Mouse (Mus musculus): Measurements from ENCODE around the gene Dusp22. TPM values are rescaled to one million over a fixed set of nuclear protein-coding genes. Genes with fewer than 3 reads are reported as not detected.

Gene Dusp22
- total RNA-seq (2018; cell fraction: chromatin; rRNA removed), result 10 to 100 TPM; 11.1 to 34.2 (median 20.9) TPM
- 10 to 100 TPM; 13.1 to 29.6 (median 19.5) TPM for total RNA-seq (2018; cell fraction: cytosol; rRNA removed)
- 10 to 100 TPM; 11.7 to 44.9 (median 24.7) TPM for total RNA-seq (2018; cell fraction: nucleus; rRNA removed)
- polyA plus RNA-seq (2018), result 13.9 to 30.5 TPM (median 18.3 TPM) in 3 replicates

DNA sequence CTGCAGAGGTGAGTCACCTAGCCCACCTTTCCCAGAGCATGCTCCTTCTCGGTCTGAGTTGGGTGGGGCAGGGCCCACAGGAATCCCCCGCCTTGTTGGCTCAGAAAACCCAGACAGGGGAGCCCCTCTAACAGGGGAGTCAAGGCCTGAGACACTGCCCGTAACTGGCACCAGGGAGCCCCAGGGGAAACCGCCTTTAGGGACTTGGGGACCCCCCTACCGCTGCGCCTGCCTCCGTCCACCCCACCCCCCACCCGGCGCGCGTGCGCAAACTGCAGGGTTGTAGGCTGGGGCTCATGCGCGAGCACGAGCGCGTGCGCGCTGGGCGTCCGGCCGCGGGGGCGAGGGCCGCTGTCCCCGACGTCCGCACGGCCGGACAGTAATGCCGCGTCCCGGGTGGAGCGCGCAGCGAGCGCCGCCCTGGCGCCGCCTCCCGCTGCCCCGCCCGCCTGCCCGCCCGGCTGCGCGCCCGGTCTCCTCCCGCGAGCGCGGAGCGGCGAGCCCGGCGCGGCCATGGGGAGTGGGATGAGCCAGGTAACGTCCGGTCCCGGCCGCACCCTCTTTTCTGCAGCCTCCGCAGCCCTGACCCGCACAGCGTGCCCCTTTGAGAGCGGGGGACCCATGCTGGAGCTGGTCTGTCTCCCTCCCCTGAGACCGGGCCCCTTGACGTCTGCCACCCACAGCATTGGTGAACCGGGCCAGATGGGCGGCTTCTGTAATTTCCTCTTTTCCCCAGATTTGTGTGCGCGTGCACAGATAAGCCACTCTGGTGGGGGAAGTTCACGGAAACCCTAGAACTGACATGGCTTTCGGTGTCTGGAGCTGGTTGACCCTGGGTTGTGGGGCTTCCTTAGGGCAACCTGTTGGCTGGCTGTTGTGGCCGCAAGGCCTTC, at the start of gene Dusp22:
Dusp22 (plus strand) TSS at position 387 of the 893 bp plus-strand sequence.
- Histone ChIP-seq H3K36me3 (ENCODE audit: inconsistent target) (no peaks in the 10 kb centered on the region), H3K27ac (peak within 1 kb of the TSS; percentile 93), H3K79me2 (ENCODE audit: inconsistent target) (peaks cover 46% of the 10 kb centered on the region), H3K4me3 (ENCODE audit: inconsistent target) (peak within 1 kb of the TSS; percentile 65)
- WGBS (ENCODE audit: missing documents), result under 1% methylated on average over 73 of the region's 74 CpGs

DNA sequence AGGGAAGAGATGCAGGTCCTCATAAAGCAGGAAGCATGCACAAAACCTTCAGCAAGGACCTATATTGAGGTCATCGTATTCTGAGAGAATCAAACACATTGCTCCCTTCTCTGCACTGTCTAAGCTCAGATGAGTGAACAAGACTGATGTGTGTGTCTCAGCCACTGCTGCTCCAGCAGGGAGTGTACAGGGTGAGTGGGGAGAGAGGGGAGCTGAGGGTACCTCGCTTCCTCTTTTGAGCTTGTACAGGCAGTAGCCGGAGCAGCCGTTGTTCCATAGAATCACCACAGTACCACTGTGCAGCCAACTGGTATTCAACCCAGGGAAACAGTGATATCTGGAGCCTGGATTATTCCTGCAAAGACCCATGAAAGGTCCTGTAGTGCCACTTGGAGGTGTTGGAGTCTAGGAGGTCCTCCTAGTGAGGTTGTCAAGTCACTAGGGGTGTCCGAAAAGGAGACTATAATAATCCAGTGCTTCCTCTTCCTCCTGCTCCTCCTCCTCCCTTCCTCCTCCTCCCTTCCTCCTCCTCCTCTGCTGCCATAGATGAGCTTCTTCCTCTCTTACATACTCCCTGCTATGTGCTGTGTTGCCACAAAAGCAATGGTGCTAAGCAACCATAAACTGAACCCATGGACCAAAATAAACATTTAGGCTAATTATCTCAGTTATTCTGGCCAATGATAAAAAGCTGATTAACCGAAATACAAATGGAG, 47.6 kb upstream of the Dusp22 start:
- no peaks in the 10 kb centered on the region for H3K79me2 ChIP-seq (ENCODE audit: inconsistent target)
- WGBS (ENCODE audit: missing documents), result 21% methylated on average over 6 of the region's 6 CpGs
- H3K36me3 ChIP-seq (ENCODE audit: inconsistent target), result no peaks in the 10 kb centered on the region
- H3K4me3 ChIP-seq (ENCODE audit: inconsistent target), result no peak overlapping the region
- peak overlapping the region; percentile 38 for H3K27ac ChIP-seq

DNA sequence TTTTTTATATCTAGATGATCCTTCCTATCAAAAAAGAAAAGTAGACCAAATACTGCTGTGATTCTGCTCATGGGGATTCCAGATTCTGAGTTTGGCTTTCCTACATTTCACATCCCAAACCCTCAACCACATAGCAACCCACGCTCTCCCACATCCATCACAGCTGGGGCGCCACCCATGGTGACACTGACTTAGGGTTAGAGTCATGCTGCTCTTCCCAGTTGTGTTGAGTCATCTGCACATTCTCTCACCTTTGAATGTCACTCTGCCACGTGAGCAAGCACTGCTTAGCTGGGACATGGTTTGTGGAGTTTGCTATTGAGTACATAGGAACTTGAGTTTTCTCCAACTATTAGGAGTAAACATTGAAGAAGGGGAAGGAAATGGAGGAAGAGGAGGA, 40.1 kb upstream of the Dusp22 start:
- Histone ChIP-seq H3K36me3 (ENCODE audit: inconsistent target) (no peaks in the 10 kb centered on the region), H3K79me2 (ENCODE audit: inconsistent target) (no peaks in the 10 kb centered on the region), H3K4me3 (ENCODE audit: inconsistent target) (no peak overlapping the region), H3K27ac (no peak overlapping the region)
- WGBS (ENCODE audit: missing documents), result 70% methylated on average over 3 of the region's 3 CpGs

DNA sequence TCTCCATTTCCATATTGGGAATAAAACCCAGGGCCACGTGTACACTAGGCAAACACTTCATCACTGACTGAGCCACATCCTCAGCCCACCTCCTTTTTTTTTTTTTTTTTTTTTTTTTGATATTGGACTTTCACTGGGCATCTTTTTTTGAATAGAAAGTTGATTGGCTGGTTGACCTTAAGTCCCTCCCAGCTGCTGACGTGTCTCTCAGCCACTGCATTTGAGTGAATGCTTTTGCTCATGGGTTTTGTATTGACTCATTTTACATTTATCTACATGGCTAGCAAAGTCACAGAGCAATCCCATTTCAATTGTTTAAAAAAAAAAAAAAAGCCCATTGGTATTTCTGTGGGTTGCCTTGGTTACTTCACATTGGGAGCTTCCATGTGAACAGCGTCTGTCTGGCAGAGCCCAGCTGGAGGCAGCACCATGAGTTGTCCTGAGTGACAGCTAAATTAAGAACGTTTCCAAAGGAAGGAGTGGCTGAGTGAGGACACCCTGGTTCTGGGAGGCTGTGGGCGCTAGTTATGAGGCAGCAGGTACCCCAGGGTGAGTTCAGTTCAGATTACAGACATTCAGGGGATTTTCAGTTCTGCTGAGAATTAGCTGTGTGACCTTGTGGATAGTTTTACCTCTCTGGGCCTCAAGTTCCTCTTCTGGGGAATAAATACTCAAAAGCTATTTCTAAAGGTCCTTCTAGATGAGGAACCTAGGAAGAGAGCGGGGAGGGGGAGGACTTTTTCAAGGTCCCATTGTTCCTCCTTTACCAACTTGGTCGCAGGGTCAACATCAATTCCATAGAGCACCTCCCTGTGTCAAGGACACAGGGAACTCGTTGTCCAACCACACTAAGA, 31.4 kb upstream of the Dusp22 start:
- WGBS (ENCODE audit: missing documents), result 60% methylated on average over 8 of the region's 8 CpGs
- H3K79me2 ChIP-seq (ENCODE audit: inconsistent target), result no peaks in the 10 kb centered on the region
- H3K36me3 ChIP-seq (ENCODE audit: inconsistent target), result no peaks in the 10 kb centered on the region
- no peak overlapping the region for H3K4me3 ChIP-seq (ENCODE audit: inconsistent target)
- H3K27ac ChIP-seq, result no peak overlapping the region

DNA sequence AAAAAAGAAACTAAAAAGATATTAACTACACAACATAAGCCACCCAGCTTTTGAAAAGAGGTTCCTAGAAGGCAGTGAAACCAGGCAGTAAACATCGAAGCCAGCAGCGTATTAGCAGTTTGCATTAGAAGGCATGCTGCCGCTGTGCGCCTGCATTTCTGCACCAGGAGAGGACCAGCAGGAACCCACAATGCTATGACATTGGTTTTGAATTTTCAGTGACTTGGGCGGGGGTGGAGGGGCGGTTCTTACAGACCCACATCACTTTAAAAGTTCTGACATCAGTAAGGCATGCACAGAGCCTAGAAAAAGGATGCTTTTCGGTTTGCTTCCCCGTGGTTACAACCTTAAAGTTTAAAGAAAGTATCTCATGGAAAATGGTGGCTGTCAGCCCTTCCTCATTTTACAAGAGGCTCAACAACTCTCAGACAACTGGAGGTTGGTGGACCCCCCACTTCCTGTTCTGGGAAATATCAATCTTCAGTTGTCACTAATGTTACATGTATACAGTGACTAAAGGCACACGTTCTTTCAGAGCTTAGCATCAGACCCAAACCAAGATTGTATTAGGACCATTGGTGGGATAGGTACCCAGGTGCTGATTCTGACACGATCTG, 29.9 kb upstream of the Dusp22 start:
- Histone ChIP-seq H3K79me2 (ENCODE audit: inconsistent target) (no peaks in the 10 kb centered on the region), H3K36me3 (ENCODE audit: inconsistent target) (no peaks in the 10 kb centered on the region), H3K4me3 (ENCODE audit: inconsistent target) (no peak overlapping the region), H3K27ac (no peak overlapping the region)
- 34% methylated on average over 10 of the region's 10 CpGs for WGBS (ENCODE audit: missing documents)

DNA sequence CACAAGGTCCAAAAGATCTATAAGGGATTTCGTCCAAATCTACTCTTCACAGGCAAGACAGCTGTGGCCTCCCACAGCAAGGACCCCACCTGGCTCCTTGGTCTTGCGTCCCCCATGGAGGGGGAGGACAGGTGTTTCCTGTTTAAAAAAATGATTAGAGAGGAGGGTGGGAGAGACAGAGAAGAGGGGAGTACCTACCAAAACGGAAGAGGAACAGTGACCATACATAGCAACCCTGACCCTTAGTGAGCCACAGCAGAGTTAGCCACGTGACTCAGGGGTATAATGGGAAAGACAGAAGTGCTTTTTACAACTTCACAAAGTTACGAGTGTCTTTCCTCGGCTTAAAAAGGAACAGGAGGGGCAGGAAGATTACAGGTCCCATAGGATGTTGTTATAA, 26.8 kb upstream of the Dusp22 start:
- WGBS (ENCODE audit: missing documents), result 27% methylated on average over 6 of the region's 6 CpGs
- Histone ChIP-seq H3K79me2 (ENCODE audit: inconsistent target) (no peaks in the 10 kb centered on the region), H3K27ac (no peak overlapping the region), H3K4me3 (ENCODE audit: inconsistent target) (no peak overlapping the region), H3K36me3 (ENCODE audit: inconsistent target) (no peaks in the 10 kb centered on the region)

DNA sequence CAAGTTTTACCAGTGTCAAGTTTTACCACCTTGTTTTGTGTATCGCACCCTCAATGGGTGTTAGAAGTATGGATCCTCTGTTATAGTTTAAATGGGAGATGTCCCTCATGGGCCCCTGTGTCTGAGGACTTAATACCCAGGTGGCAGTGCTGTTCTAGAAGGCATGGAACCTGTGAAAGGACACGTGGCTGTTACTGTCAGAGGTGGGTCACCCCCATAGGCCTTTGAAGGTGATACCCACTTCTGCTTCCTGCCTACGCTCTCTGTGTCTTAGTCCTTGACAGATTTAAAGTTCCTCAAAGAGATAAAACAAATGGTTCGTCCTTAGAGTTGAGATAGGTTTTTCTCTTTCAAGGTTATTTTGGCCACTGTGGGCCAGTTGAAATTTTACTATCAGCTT, 23.3 kb upstream of the Dusp22 start:
- Histone ChIP-seq H3K36me3 (ENCODE audit: inconsistent target) (no peaks in the 10 kb centered on the region), H3K79me2 (ENCODE audit: inconsistent target) (no peaks in the 10 kb centered on the region), H3K27ac (no peak overlapping the region), H3K4me3 (ENCODE audit: inconsistent target) (no peak overlapping the region)
- 69% methylated on average over 4 of the region's 4 CpGs for WGBS (ENCODE audit: missing documents)

DNA sequence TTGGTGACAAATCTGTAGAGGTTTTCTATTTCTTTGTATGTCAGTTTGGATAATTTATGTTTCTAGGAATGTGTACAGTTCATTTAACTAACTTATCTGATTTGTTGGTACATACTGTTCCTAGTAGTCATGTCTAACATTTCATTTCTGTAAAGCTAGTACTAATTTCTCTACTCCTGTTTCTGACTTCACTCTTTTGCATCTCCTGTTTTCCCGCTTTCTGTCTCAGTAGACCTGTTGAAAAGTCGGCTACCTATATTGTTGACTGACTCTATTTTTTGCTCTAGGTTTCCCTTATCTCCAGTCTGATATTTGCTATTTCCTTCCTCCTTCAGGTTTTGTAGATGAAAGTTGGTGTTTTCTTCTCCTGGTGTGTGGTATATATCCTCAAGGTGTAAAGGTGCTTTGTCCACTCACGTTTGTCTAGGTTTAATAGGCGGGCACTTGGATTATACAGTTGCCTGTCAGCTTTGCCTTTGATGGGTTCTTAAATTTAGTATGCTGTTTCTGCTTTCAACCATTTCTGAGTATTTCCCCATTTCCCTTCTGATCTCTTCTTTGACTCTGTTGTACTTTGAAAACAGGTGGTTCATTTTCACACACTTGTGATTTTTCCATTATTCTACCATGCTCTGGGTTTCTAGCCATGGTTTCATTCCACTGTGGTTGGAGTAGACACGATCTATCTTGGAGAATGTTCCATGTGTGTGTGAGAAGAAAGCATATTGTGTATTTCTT, 21.3 kb upstream of the Dusp22 start:
- Histone ChIP-seq H3K36me3 (ENCODE audit: inconsistent target) (no peaks in the 10 kb centered on the region), H3K79me2 (ENCODE audit: inconsistent target) (no peaks in the 10 kb centered on the region), H3K4me3 (ENCODE audit: inconsistent target) (no peak overlapping the region), H3K27ac (no peak overlapping the region)
- WGBS (ENCODE audit: missing documents), result 73% methylated on average over 5 of the region's 5 CpGs

DNA sequence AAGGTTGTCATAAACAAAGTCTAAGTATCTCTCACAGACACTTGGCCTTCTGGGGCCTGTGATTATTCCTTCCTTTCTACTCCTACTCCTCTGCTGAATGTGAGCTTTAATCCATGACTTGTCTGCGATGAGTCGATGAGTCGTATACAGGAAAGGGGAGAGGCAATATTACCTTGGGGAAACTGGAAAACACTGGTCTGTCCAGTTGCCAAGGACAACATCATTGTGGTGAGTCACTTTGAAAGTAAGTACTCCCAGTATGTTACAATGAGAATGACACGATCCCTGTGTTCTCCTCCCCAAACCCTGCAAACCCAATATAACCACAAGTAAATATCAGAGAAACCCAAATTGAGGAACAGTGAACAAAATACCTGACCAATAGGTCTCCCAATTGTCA, 17.7 kb upstream of the Dusp22 start:
- H3K27ac ChIP-seq, result no peak overlapping the region
- WGBS (ENCODE audit: missing documents), result 75% methylated on average over 3 of the region's 4 CpGs
- no peaks in the 10 kb centered on the region for H3K79me2 ChIP-seq (ENCODE audit: inconsistent target)
- H3K4me3 ChIP-seq (ENCODE audit: inconsistent target), result no peak overlapping the region
- H3K36me3 ChIP-seq (ENCODE audit: inconsistent target), result no peaks in the 10 kb centered on the region

DNA sequence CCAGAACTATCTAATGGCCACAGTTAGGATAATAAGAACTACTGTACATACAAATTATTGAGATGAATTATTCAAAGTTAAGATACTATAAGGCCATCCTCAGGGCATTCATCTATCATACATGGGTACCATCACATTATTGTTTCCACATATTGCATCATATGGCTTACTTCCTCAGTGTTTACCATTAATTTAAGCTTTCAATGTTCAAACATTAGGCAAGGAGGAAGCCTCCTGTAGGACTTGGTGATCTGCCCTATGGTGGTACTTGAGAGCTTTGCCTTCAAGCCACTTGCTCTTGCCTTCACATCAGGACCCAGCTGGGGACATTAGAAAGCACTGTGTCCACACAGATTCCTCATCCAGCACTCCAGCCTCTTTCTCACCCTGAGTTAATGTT, 11.3 kb upstream of the Dusp22 start:
- H3K36me3 ChIP-seq (ENCODE audit: inconsistent target), result no peaks in the 10 kb centered on the region
- H3K4me3 ChIP-seq (ENCODE audit: inconsistent target), result no peak overlapping the region
- H3K79me2 ChIP-seq (ENCODE audit: inconsistent target), result no peaks in the 10 kb centered on the region
- H3K27ac ChIP-seq, result no peak overlapping the region

DNA sequence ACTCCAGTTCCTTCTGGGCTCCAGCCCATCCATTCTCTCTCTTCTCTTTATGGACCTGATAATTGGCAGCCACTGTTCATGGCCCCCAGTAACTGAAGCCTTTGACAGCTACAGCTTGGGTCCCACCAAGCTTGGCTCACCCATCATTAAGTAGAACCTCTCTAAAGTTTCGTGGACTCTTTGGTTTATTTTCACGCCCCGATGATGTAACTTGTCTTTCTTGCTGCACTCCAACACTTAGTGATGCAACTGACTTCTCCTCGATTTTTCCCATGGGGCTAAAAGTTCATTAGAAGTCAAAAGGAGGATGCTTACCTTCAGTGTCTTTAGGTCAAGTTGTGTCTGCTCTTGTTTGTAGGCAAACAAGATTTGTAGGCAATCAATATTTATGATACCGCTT, 10.6 kb upstream of the Dusp22 start:
- H3K4me3 ChIP-seq (ENCODE audit: inconsistent target), result no peak overlapping the region
- WGBS (ENCODE audit: missing documents), result 74% methylated on average over 5 of the region's 5 CpGs
- no peak overlapping the region for H3K27ac ChIP-seq
- H3K36me3 ChIP-seq (ENCODE audit: inconsistent target), result no peaks in the 10 kb centered on the region
- H3K79me2 ChIP-seq (ENCODE audit: inconsistent target), result no peaks in the 10 kb centered on the region

DNA sequence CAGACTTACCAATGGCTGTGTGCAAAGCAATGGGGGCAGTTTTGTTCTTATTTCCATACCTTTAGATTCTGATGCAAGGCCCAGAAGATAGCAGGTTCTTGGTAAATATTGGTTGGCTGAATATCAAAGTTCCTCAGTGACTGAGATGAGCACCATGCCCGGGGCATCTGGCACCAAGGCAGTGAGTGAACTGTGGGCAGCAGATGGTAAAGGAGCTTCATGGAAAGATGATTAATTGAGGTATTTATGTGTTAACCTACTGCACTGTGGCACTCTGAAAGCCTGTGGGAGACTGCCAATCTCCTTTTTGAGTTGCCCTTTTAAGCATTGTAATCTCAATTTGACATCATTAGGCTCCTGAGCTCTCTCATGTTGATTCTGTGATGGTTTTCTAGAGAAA, 9.1 kb upstream of the Dusp22 start:
- 93% methylated on average over 1 of the region's 1 CpGs for WGBS (ENCODE audit: missing documents)
- Histone ChIP-seq H3K4me3 (ENCODE audit: inconsistent target) (no peak overlapping the region), H3K27ac (no peak overlapping the region), H3K79me2 (ENCODE audit: inconsistent target) (no peaks in the 10 kb centered on the region), H3K36me3 (ENCODE audit: inconsistent target) (no peaks in the 10 kb centered on the region)

DNA sequence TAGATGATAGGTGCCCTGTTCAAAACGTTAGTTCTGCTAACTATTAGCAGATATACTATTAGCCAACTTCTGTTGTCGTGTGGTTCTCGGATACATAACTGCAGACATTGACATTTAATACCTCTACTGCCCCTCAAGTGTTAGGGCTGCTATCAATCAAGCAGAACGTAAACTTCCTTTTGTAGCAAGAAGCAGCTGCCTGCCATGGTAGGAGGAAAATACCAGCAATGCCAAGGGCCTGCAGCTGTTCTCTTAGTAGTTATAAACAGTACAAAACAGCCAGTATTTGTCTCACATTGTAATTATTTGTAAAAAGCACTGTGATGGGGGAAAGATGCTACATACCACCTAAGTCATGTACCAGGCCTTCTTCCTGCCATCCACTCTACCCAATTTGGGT, 6.7 kb upstream of the Dusp22 start:
- no peaks in the 10 kb centered on the region for H3K79me2 ChIP-seq (ENCODE audit: inconsistent target)
- no peak overlapping the region for H3K27ac ChIP-seq
- no peaks in the 10 kb centered on the region for H3K36me3 ChIP-seq (ENCODE audit: inconsistent target)
- no peak overlapping the region for H3K4me3 ChIP-seq (ENCODE audit: inconsistent target)
- WGBS (ENCODE audit: missing documents), result 83% methylated on average over 4 of the region's 4 CpGs

All from macrophage (primary cell).